Mouse (Mus musculus) layer of hippocampus, postnatal 14 days (tissue): ENCODE results near the gene Hapln2. TPM values are rescaled to one million over a fixed set of nuclear protein-coding genes. Genes with fewer than 3 reads are reported as not detected.

Source experiments
- DNase-seq, 2 experiments: peaks; one replicate each; pipeline ENCODE4 v3.0.0; 2021 to 2022; ENCODE audit warnings: low spot score in 2 of 2, mixed read lengths in 1 of 2
- long read RNA-seq, 2 experiments: library from polyadenylated mRNA; stranded (forward); transcript quantifications; one replicate each; pipeline ENCODE4 v2.0.0; 2021
- total RNA-seq, 2 experiments: library from RNA; stranded (reverse); gene quantifications; 2 replicates each; pipeline ENCODE4 v1.2.3; 2021

Gene Hapln2
- total RNA-seq, result 1 to 10 TPM; 1.8 to 1.9 TPM
- long read RNA-seq, experiment 1, partial matches to known transcripts, result 0 of 1 reads
- long read RNA-seq, experiment 1, other reads (novel, unspliced or antisense), result 1 of 1 reads
- long read RNA-seq, experiment 2, partial matches to known transcripts, result 1 of 5 reads
- long read RNA-seq, experiment 2, other reads (novel, unspliced or antisense), result 1 of 5 reads

GRCm38 (mm10) chr3:88027434-88028186, at the start of gene Hapln2:
Gene Hapln2, minus strand, starts transcription at chr3:88027583.
- no peak for DNase-seq

GRCm38 (mm10) chr3:88074766-88075165, 47.4 kb upstream of the Hapln2 start:
- no peak for DNase-seq

- DNase-seq, result peak in 1 of 2 experiments; percentile 24
These were observed 47.0 kb upstream of the Hapln2 start for GRCm38 (mm10) chr3:88074351-88074750.

GRCm38 (mm10) chr3:88073631-88074030, 46.2 kb upstream of the Hapln2 start:
- no peak for DNase-seq

GRCm38 (mm10) chr3:88071783-88072182, 44.4 kb upstream of the Hapln2 start:
- DNase-seq, result peak; percentile 87 to 91

GRCm38 (mm10) chr3:88068386-88068785, 41.0 kb upstream of the Hapln2 start:
- DNase-seq, result no peak

GRCm38 (mm10) chr3:88057902-88058696, 30.7 kb upstream of the Hapln2 start, which contains the start of gene Naxe:
Gene Naxe, minus strand, starts transcription at chr3:88058495.
- DNase-seq, result peak; percentile 77 to 83

GRCm38 (mm10) chr3:88057030-88057429, 29.6 kb upstream of the Hapln2 start:
- DNase-seq, result no peak

- no peak for DNase-seq
These were observed 22.1 kb upstream of the Hapln2 start for GRCm38 (mm10) chr3:88049532-88049931.

- DNase-seq, result peak; percentile 81 to 96
These were observed 15.5 kb upstream of the Hapln2 start, which contains the start of gene Gpatch4 for GRCm38 (mm10) chr3:88042661-88043421. Gene Gpatch4, plus strand, starts transcription at chr3:88043108.

GRCm38 (mm10) chr3:88035561-88036293, 8.3 kb upstream of the Hapln2 start:
- DNase-seq, result no peak

- no peak for DNase-seq
These were observed 6.1 kb upstream of the Hapln2 start for GRCm38 (mm10) chr3:88033506-88033905.

- DNase-seq, result peak in 1 of 2 experiments; percentile 52
These were observed 3.4 kb upstream of the Hapln2 start for GRCm38 (mm10) chr3:88030608-88031395.

- DNase-seq, result no peak
These were observed 560 bp downstream of the Hapln2 start for GRCm38 (mm10) chr3:88026823-88027222.

- peak in 1 of 2 experiments; percentile 8 for DNase-seq
These were observed 4.0 kb downstream of the Hapln2 start for GRCm38 (mm10) chr3:88023192-88024074.

- DNase-seq, result peak; percentile 46 to 77
These were observed 4.8 kb downstream of the Hapln2 start for GRCm38 (mm10) chr3:88022322-88023191.

- no peak for DNase-seq
These were observed 16.6 kb downstream of the Hapln2 start for GRCm38 (mm10) chr3:88010634-88011265.
